ENCODE assay signal across 8 mouse cellular contexts in the genomic region with DNA sequence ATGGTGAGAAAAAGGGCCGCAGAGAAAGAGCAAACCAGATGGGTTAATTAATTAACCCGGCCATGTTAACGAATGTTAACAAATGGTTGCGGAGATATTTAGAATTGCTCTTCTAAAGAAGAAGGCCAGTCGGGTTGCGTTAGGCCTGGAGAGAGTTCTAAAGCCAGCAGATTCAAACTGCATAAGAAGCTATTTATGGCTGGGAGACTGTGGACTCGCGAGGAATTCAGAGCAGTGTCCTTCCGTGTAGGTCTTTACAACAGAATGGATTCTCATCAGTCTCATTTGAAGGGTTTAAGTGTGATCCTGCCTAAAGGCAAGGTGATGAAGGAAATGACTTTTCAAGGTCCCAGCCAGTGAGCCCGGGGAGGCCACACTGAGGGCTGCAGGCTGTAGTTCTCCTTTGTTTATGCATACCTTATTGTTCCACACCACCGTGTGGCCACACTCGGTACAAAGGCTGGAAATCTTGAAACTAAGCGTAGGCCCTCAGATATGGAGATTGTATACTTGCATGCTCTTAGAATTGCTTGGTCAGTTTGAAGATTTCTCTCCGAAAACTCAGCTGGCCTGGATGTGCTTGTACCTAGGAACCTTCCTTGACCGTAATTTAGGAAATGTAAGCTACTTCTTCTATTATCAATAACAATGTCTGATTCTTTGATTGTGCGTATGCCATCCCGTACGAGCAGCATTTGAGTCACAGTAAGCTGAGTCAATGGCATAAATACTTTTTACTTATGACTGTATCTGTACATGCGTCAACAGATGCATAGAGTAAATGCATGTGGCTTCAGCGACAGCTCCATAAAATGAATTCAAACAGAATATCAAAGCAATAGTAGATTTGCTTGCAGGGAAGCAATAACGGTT.
DNase-seq lines count a peak whose midpoint lies in the region; ATAC-seq and TF ChIP-seq lines count a peak whose summit lies in the region.
"Had no signal": no experiment of that assay in that cellular context is flagged by ENCODE, and none has a peak within 500 bp of the region (broad histone marks: within the 10 kb centered on the region; RNA-seq: fewer than 3 reads in every experiment).

No protein-coding gene starts in this region.

- no peaks in the 10 kb centered on the region for H3K4me1 ChIP-seq in lung, adult 2 months (ENCODE audit: control insufficient read depth, insufficient read depth, low read length)
- peaks cover 16% of the 10 kb centered on the region for H3K4me1 ChIP-seq in hindbrain, embryonic 12.5 days
- H3K4me1 ChIP-seq in limb, embryonic 13.5 days = 0 out of 2 replicates have a peak, but pooled peaks cover 5% of the 10 kb centered on the region
- H3K4me1 ChIP-seq in stomach, embryonic 16.5 days (ENCODE audit: control insufficient read depth, insufficient read depth, low read length) = no peaks in the 10 kb centered on the region
- H3K4me1 ChIP-seq: embryonic facial prominence, embryonic 15.5 days had no signal

- H3K27me3 ChIP-seq in hindbrain, embryonic 12.5 days = no peaks in the 10 kb centered on the region
- H3K27me3 ChIP-seq in limb, embryonic 13.5 days = no peaks in the 10 kb centered on the region
- no peaks in the 10 kb centered on the region for H3K27me3 ChIP-seq in stomach, embryonic 16.5 days (ENCODE audit: control insufficient read depth, insufficient read depth, low read length)
- H3K27me3 ChIP-seq: embryonic facial prominence, embryonic 15.5 days had no signal

- H3K36me3 ChIP-seq in hindbrain, embryonic 12.5 days = no peaks in the 10 kb centered on the region
- H3K36me3 ChIP-seq in limb, embryonic 13.5 days = no peaks in the 10 kb centered on the region
- H3K36me3 ChIP-seq in stomach, embryonic 16.5 days (ENCODE audit: control insufficient read depth, insufficient read depth, low read length) = no peaks in the 10 kb centered on the region
- H3K36me3 ChIP-seq: embryonic facial prominence, embryonic 15.5 days had no signal

- H3K9me3 ChIP-seq in hindbrain, embryonic 12.5 days (replicated peaks) = no peaks in the 10 kb centered on the region
- no peaks in the 10 kb centered on the region for H3K9me3 ChIP-seq in limb, embryonic 13.5 days
- no peaks in the 10 kb centered on the region for H3K9me3 ChIP-seq in stomach, embryonic 16.5 days (replicated peaks; ENCODE audit: control insufficient read depth, low read length)
- H3K9me3 ChIP-seq: embryonic facial prominence, embryonic 15.5 days had no signal

- H3K27ac ChIP-seq in hindbrain, embryonic 12.5 days = 0 out of 2 replicates have a peak overlapping the region, but pooled peaks have one; percentile 44
- H3K27ac ChIP-seq in limb, embryonic 13.5 days = no peak overlapping the region
- H3K27ac ChIP-seq in stomach, embryonic 16.5 days (ENCODE audit: low read length) = no peak overlapping the region
- H3K27ac ChIP-seq: embryonic facial prominence, embryonic 15.5 days had no signal

- TF ChIP-seq POLR2A in lung, adult 2 months (IDR thresholded peaks at IDR 0.05; ENCODE audit: borderline replicate concordance, extremely low read depth, low read depth, low read length) = no peak

- DNase-seq in lung, postnatal 10 days = peak; percentile 3
- DNase-seq in lung, adult 2 months = no peak
- DNase-seq in embryo, embryonic 10 days (ENCODE audit: low spot score) = peak; percentile 67
- DNase-seq in T-cell, adult 2 months (ENCODE audit: low spot score) = no peak

- WGBS in lung, adult 2 months = 72% methylated on average over 21 of the region's 21 CpGs
- 68% methylated on average over 21 of the region's 21 CpGs for WGBS in hindbrain, embryonic 12.5 days
- WGBS in limb, embryonic 13.5 days = 64% methylated on average over 21 of the region's 21 CpGs
- WGBS in stomach, embryonic 16.5 days = 66% methylated on average over 21 of the region's 21 CpGs

- H3K4me2 ChIP-seq in hindbrain, embryonic 12.5 days (replicated peaks) = no peak overlapping the region
- no peak overlapping the region for H3K4me2 ChIP-seq in limb, embryonic 13.5 days (replicated peaks)
- no peak overlapping the region for H3K4me2 ChIP-seq in stomach, embryonic 16.5 days (ENCODE audit: low read depth, low read length)
- H3K4me2 ChIP-seq: embryonic facial prominence, embryonic 15.5 days had no signal

- no peak overlapping the region for H3K9ac ChIP-seq in hindbrain, embryonic 12.5 days
- H3K9ac ChIP-seq in limb, embryonic 13.5 days = no peak overlapping the region
- no peak overlapping the region for H3K9ac ChIP-seq in stomach, embryonic 16.5 days (ENCODE audit: low read length)
- H3K9ac ChIP-seq: embryonic facial prominence, embryonic 15.5 days had no signal

- no peak overlapping the region for H3K4me3 ChIP-seq in lung, adult 2 months (replicated peaks; ENCODE audit: extremely low read depth, low read depth, low read length)
- H3K4me3 ChIP-seq in hindbrain, embryonic 12.5 days = no peak overlapping the region
- no peak overlapping the region for H3K4me3 ChIP-seq in limb, embryonic 13.5 days
- H3K4me3 ChIP-seq in stomach, embryonic 16.5 days (replicated peaks; ENCODE audit: low read length) = no peak overlapping the region
- H3K4me3 ChIP-seq: embryonic facial prominence, embryonic 15.5 days had no signal

- peak; percentile 77 for ATAC-seq in hindbrain, embryonic 12.5 days (ENCODE audit: low FRiP score)
- ATAC-seq in limb, embryonic 13.5 days (ENCODE audit: low FRiP score, low read depth) = peak; percentile 77
- 0 out of 2 replicates have a peak, but pooled peaks have one; percentile 58 for ATAC-seq in stomach, embryonic 16.5 days (ENCODE audit: insufficient read depth, low FRiP score)

- no peak for TF ChIP-seq CTCF in lung, adult 2 months (IDR thresholded peaks at IDR 0.05; ENCODE audit: insufficient read depth, low read length)

Comparison
In these comparisons a context has a peak if more than half of its experiments do, and no peak if none do; other contexts are left out.
1. DNase-seq: peak in lung, postnatal 10 days (single experiment) and embryo, embryonic 10 days (single experiment); none in lung, adult 2 months (single experiment) and T-cell, adult 2 months (single experiment).
2. Peak in every context shown above with its lines, with median percentiles within 50 percentile points of each other: ATAC-seq.